Mouse (Mus musculus): ENCODE measurements around the gene Lyz2.
"Not testable (repeated sequence)": the region's sequence is repeated elsewhere in the genome, so short reads cannot be mapped to it uniquely, and the experiment has no call there.

Lyz2 gene

DNA sequence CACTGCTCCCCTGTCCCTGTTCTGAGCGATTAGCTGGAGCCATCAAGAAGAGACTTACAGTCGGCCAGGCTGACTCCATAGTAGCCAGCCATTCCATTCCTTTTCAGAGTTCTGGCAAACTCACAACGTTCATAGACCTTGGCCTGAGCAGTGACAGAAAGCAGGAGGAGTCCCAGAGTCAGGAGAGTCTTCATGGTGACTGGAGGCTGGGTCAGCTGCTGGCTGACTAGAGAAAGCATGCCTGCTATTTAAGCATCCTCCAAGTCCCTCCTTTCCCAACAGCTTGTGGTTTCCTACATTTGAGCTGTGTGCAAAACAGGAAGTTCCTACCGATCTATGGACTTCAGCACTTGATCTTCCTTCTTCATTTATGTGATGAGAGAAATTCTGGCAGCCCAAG, at the start of gene Lyz2:
TSS of gene Lyz2 (minus strand) at position 273 of the 400 bp plus-strand sequence.
- DNase-seq (ENCODE audit: low read depth, low spot score), result peak; percentile 100

DNA sequence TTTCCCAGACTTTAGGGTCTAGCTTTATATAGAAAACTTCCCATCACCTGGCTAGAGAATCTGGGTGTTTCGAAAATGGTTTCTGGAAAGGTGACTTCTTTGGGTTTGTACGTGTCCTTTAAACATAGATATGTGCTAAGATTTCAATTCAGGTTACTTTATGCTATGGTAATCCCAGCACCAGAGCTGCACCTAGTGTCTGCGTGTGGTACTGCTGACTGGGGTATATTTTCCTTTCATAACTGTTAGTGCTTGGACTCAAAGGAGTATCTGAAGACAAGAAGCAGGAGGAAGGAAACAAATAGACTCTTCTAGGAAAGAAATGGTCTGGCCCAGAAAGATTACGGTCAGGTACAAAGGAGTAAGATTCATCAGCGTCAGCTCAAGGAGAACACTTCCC, 48.4 kb upstream of the Lyz2 start:
- peak; percentile 38 for DNase-seq (ENCODE audit: low read depth, low spot score)

DNA sequence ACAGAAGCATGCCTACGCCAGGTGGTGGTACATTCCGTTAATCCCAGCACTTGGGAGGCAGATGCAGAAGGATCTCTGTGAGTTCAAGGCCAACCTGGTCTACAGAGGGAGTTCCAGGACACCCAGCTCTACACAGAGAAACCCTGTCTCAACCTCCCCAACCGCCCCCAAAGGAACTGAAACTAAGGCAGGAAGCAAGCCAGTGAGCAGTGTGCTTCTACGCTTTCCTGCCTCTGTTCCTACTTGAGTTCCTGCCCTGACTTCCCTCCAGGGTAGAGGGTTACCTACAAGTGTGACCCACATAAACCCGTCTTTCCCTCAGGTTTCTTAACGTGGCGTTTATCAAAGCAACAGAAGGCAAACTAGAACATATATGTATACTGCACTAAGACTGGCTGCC, 41.7 kb upstream of the Lyz2 start:
- DNase-seq (ENCODE audit: low read depth, low spot score), result no peak

DNA sequence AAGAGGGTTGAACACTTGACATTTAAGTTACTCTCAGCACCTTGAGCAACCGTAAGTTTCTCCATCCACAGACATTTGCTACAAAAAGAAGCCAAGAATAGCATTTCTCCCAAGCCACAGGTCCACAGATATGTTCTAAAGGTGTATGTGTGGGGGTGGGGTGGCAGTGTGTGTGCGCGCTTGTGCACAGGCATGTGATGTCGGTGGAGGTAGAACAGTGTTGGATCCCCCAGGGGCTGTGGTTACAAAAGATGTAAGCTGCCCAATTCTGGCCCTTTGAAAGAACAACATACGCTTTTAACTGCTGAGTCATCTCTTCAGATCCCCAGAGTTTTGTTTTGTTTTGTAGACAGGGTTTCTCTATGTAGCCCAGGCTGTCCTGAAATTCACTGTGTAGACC, 40.5 kb upstream of the Lyz2 start:
- no peak for DNase-seq (ENCODE audit: low read depth, low spot score)

DNA sequence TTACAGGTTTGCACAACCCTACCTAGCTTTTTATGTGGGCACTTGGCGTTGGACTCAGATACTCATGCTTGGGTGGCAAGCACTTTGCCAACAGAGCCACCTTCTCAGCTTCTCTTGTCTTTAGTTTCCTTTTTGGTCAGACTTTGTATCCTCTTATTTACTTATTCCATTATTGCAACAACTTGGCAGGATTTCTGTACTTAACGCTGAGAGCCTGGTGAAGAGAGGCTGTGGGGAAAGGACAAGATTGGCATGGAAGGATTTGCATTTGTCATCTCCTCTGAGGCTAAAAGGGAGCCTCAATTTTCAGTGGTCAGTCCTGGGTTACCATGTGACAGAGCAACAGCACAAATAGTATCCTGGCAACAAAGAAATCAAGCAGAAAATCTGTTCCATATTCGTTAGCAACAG, 38.5 kb upstream of the Lyz2 start:
- DNase-seq (ENCODE audit: low read depth, low spot score), result no peak

DNA sequence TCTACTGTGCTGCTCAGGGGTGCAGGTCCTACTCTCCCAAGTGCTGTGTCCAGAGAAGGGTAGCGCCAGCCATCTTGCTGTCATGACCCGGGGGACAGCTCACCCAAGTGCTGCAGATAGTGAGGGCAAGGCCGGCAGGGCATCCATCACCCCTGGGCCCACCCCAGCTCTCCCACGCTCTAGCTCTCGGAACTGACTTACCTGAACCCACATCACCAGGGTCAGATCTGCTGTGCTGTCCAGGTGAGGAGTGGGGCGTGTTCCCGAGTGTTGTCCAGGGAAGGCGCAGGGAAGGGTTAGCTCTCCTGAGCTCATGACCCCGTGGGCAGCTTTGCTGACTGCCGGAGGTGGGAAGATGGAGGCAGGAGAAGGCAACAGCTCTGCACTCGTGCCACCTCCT, 34.3 kb upstream of the Lyz2 start:
- DNase-seq (ENCODE audit: low read depth, low spot score), result no peak

DNA sequence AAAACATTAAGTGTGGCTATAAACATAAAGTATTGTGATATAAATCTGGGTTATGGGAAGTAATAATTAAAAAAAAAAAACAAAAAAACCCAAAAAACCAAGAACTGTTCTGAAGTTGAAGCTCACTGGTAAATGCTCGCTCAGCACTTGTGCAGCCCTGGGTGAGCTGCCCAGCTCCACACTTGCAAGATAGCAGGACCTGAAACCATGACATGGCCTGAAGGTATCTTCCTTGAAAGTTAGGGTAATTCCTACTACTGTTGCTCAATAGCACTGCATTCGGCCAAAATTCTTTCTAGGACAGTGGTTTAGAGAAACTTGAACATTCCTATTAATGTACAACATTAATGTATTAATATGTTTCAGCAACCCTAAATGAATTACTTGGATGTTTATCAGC, 31.0 kb upstream of the Lyz2 start:
- DNase-seq (ENCODE audit: low read depth, low spot score), result no peak

DNA sequence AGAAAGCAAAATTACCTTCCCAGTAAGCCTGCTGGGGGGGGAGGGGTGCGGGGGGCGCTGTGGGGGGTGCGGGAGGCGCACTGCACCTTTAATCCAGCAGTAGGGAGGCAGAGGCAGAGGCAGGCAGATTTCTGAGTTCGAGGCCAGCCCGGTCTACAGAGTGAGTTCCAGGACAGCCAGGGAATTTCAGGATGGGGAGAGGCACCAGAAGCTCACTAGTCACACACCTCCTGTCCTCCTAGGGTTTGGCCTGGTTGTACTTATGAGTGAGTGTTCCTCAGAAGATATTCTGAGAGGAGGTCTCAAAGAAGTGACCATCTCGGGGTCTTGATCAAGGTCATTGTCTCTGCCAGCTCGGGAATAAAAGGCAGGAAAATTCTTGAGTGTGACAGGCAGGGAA, 30.0 kb upstream of the Lyz2 start:
- no peak for DNase-seq (ENCODE audit: low read depth, low spot score)

GRCm38 (mm10) chr10:117304371-117304770, 22.2 kb upstream of the Lyz2 start:
- DNase-seq (ENCODE audit: low read depth, low spot score), result no peak

DNA sequence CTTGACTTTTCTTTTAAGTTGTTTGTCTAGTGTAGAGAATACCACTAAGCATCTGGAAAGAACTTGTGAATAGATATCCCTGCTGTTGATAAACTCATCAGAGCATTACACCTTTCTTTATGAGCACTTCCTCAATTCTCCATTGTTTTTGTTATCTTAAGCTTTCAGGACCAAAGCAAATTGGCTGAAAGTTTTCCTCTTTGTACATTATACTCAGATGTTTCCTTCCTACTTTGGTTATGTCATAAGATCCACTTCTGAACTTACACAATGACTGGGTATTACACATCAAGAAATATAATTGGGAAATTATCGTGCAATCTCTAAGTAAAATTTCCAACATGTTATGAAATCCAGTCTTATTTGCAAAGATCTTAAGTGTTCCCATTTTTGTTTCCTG, 19.6 kb upstream of the Lyz2 start:
- DNase-seq (ENCODE audit: low read depth, low spot score), result no peak

- DNase-seq (ENCODE audit: low read depth, low spot score), result no peak
These were observed 17.9 kb upstream of the Lyz2 start for GRCm38 (mm10) chr10:117299901-117300520.

GRCm38 (mm10) chr10:117299106-117299505, 17.0 kb upstream of the Lyz2 start:
- no peak for DNase-seq (ENCODE audit: low read depth, low spot score)

GRCm38 (mm10) chr10:117298336-117298735, 16.2 kb upstream of the Lyz2 start:
- DNase-seq (ENCODE audit: low read depth, low spot score), result no peak

DNA sequence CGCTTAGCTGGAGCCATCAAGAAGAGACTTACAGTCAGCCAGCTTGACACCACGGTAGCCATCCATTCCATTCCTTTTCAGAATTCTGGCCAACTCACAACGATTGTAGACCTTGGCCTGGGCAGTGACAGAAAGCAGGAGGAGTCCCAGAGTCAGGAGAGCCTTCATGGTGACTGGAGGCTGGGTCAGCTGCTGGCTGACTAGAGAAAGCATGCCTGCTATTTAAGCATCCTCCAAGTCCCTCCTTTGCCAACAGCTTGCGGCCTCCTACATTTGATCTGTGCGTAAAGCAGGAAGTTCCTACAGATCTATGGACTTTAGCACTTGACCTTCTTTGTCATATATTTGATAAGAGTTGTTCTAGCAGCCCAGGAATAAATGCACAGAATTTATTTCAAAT, 10.6 kb upstream of the Lyz2 start, which contains the start of gene Lyz1:
TSS of gene Lyz1 (minus strand) at position 198 of the 400 bp plus-strand sequence.
- DNase-seq (ENCODE audit: low read depth, low spot score), result no peak

GRCm38 (mm10) chr10:117290936-117291335, 8.8 kb upstream of the Lyz2 start:
- DNase-seq (ENCODE audit: low read depth, low spot score), result peak; percentile 91

DNA sequence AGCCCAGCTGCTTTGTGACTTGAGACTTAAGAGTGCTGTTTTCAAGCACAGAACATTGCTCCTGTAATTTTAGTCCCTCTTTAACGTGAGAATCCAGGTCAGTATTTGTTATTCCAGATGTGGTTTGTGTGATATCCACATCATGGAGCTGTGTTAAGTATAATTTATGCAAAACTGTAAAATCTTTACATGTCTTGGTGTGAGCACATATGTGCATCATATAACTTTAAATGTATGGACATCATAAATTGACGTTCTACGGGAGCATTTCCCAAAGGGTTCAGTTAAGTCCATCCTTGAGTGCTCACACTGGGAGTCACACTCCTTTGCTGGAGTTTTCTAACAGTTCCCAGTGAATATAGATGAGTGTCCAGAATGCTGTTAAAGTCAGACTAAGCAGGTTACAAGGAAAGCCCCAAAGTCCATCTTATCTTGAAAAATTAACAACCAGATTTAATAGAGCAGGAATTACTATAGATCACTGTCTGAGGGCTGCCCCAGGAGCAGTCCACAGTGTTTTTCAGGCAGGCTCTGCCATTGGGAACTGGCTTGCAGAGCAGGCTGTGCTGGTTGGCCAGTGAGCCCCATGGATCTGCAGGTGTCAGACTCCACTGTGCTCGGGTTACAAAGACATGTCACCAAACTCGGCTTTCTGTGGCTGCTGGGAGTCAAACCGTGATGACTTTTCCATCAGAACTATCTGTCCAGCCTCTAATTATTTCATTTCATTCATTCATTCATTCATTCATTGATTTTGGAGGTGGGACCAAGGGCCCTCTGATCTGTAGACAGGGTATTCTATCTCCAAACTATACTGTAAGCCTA, 8.1 kb upstream of the Lyz2 start:
- peak; percentile 94 for DNase-seq (ENCODE audit: low read depth, low spot score)

DNA sequence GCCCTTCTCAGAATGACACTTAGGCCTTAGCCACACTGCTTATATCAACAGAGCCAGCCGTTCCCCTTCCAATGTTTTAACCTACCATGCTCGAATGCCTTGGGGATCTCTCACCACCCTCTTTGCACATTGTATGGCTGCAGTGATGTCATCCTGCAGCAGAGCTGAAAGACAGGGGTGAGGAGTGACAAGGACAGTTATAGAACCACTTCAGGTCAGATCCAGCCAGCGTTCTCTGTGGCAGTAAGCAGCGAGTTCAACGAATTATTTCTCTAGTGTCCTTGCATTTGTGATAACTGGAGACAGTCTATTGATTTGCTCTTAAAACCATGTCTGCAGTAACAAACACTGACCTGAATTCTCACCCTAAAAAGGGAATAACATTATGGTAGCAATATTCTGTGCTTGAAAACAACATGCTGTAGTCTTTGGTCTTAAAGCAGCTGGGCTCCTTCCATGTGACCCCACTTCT, 6.9 kb upstream of the Lyz2 start:
- peak; percentile 93 for DNase-seq (ENCODE audit: low read depth, low spot score)

GRCm38 (mm10) chr10:117288197-117289033, 6.3 kb upstream of the Lyz2 start:
- DNase-seq (ENCODE audit: low read depth, low spot score), result peak; percentile 96

DNA sequence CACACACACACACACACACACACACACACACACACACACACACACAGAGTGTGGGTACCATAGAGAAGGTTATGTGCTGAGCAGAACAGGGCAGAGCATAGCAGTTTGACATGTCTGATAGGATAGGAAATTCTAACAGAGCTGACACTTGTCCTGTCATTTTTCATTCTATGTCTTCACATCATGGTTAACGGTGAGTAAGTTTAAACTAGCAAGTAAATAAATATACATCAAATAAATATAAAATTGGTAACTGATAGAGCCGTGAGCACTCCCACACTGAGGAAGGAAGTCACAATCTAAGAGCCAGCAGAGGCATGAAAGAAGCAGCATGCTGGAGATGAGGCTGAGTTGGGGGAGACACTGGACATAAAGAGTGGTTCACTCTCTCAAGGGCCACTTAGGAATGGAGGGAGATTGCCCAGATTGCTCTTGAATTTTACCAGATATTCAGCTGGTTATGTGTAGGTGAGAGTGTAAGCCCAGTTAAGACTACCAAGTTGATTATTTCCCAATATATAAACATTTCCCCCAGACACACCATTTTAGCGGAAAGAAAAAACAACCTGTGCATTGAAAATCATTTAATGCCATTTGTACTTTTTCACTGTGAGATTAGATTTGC, 5.2 kb upstream of the Lyz2 start:
- DNase-seq (ENCODE audit: low read depth, low spot score), result peak; percentile 91

DNA sequence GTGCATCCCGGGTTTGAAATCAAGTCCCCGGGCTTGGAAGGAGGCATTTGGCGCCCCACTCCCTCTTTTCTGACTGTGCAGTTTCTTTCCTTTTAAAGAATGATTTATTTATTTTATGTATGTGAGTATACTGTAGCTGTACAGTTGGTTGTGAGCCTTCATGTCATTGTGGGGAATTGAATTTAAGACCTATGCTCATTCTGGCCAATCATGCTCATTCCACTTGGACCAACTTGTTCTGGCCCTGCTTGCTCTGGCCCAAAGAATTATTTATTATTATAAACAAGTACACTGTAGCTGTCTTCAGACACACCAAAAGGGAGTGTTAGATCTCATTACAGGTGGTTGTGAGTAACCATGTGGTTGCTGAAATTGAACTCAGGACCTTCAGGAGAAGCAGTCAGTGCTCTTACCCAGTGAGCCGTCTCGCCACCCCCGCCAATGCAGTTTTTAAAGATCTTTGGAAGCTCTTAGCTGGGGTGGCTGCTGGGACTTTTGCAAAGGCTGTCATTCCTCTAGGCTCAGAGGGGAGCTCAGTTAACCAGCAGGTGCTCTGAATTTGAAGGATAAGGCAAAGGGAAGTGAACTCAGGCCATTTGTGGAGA, 4.3 kb upstream of the Lyz2 start:
- DNase-seq (ENCODE audit: low read depth, low spot score), result peak; percentile 95

GRCm38 (mm10) chr10:117285584-117285983, 3.5 kb upstream of the Lyz2 start:
- not testable (repeated sequence) for DNase-seq (ENCODE audit: low read depth, low spot score)
